Mouse (Mus musculus): Measurements from ENCODE around the gene Espn. TPM values are rescaled to one million over a fixed set of nuclear protein-coding genes. Genes with fewer than 3 reads are reported as not detected.

Gene Espn
- polyA plus RNA-seq, 2 experiments: 1.7 TPM

- Histone ChIP-seq H3K27me3 (ENCODE audit: control insufficient read depth, insufficient read depth, low read length) (peaks cover 20% of the 10 kb centered on the region), H3K36me3 (ENCODE audit: control insufficient read depth, insufficient read depth, low read length) (no peaks in the 10 kb centered on the region), H3K27ac (replicated peaks; ENCODE audit: low read depth, low read length) (no peak overlapping the region), H3K4me1 (ENCODE audit: control insufficient read depth, insufficient read depth, low read length) (0 out of 2 replicates have a peak, but pooled peaks cover 2% of the 10 kb centered on the region), H3K4me3 (replicated peaks; ENCODE audit: low read length) (no peak overlapping the region), H3K9ac (ENCODE audit: low read depth, low read length, severe bottlenecking) (no peak overlapping the region), H3K4me2 (replicated peaks; ENCODE audit: low read depth, low read length, severe bottlenecking) (no peak overlapping the region), H3K9me3 (ENCODE audit: control insufficient read depth, low read length) (no peaks in the 10 kb centered on the region)
- 14% methylated on average over 22 of the region's 22 CpGs for WGBS
- TF ChIP-seq POLR2A (IDR thresholded peaks at IDR 0.05; ENCODE audit: borderline replicate concordance, extremely low read depth, insufficient read depth, insufficient read length): no peak
- ATAC-seq (ENCODE audit: low FRiP score, low read depth): 0 out of 2 replicates have a peak, but pooled peaks have one; percentile 23
- peak; percentile 44 for DNase-seq (ENCODE audit: low spot score)
Observed at GRCm38 (mm10) chr4:152165036-152165931, 13.1 kb upstream of the Espn start.

- Histone ChIP-seq H3K27ac (replicated peaks; ENCODE audit: low read depth, low read length) (no peak overlapping the region), H3K4me1 (ENCODE audit: control insufficient read depth, insufficient read depth, low read length) (peaks cover 10% of the 10 kb centered on the region; the same call in 1 of the 2 replicates), H3K9me3 (ENCODE audit: control insufficient read depth, low read length) (no peaks in the 10 kb centered on the region), H3K4me2 (replicated peaks; ENCODE audit: low read depth, low read length, severe bottlenecking) (no peak overlapping the region), H3K4me3 (replicated peaks; ENCODE audit: low read length) (no peak overlapping the region), H3K27me3 (ENCODE audit: control insufficient read depth, insufficient read depth, low read length) (peaks cover 45% of the 10 kb centered on the region), H3K36me3 (ENCODE audit: control insufficient read depth, insufficient read depth, low read length) (no peaks in the 10 kb centered on the region), H3K9ac (ENCODE audit: low read depth, low read length, severe bottlenecking) (no peak overlapping the region)
- TF ChIP-seq POLR2A (IDR thresholded peaks at IDR 0.05; ENCODE audit: borderline replicate concordance, extremely low read depth, insufficient read depth, insufficient read length): no peak
- 91% methylated on average over 2 of the region's 2 CpGs for WGBS
- no peak for ATAC-seq (ENCODE audit: low FRiP score, low read depth)
- no peak for DNase-seq (ENCODE audit: low spot score)
Observed at GRCm38 (mm10) chr4:152162748-152163147, 10.6 kb upstream of the Espn start.

- Histone ChIP-seq H3K36me3 (ENCODE audit: control insufficient read depth, insufficient read depth, low read length) (no peaks in the 10 kb centered on the region), H3K4me2 (replicated peaks; ENCODE audit: low read depth, low read length, severe bottlenecking) (no peak overlapping the region), H3K4me1 (ENCODE audit: control insufficient read depth, insufficient read depth, low read length) (peaks cover 10% of the 10 kb centered on the region; the same call in 1 of the 2 replicates), H3K4me3 (replicated peaks; ENCODE audit: low read length) (no peak overlapping the region), H3K27me3 (ENCODE audit: control insufficient read depth, insufficient read depth, low read length) (peaks cover 54% of the 10 kb centered on the region), H3K27ac (replicated peaks; ENCODE audit: low read depth, low read length) (no peak overlapping the region), H3K9ac (ENCODE audit: low read depth, low read length, severe bottlenecking) (no peak overlapping the region), H3K9me3 (ENCODE audit: control insufficient read depth, low read length) (no peaks in the 10 kb centered on the region)
- 67% methylated on average over 6 of the region's 6 CpGs for WGBS
- ATAC-seq (ENCODE audit: low FRiP score, low read depth) (no peak), DNase-seq (ENCODE audit: low spot score) (no peak)
- no peak for TF ChIP-seq POLR2A (IDR thresholded peaks at IDR 0.05; ENCODE audit: borderline replicate concordance, extremely low read depth, insufficient read depth, insufficient read length)
Observed at GRCm38 (mm10) chr4:152161601-152162000, 9.4 kb upstream of the Espn start.

- H3K4me3 ChIP-seq (replicated peaks; ENCODE audit: low read length): no peak overlapping the region
- H3K36me3 ChIP-seq (ENCODE audit: control insufficient read depth, insufficient read depth, low read length): no peaks in the 10 kb centered on the region
- ATAC-seq (ENCODE audit: low FRiP score, low read depth) (no peak), DNase-seq (ENCODE audit: low spot score) (no peak)
- H3K4me2 ChIP-seq (replicated peaks; ENCODE audit: low read depth, low read length, severe bottlenecking): no peak overlapping the region
- H3K27me3 ChIP-seq (ENCODE audit: control insufficient read depth, insufficient read depth, low read length): peaks cover 54% of the 10 kb centered on the region
- no peak for TF ChIP-seq POLR2A (IDR thresholded peaks at IDR 0.05; ENCODE audit: borderline replicate concordance, extremely low read depth, insufficient read depth, insufficient read length)
- H3K9ac ChIP-seq (ENCODE audit: low read depth, low read length, severe bottlenecking): no peak overlapping the region
- WGBS: 50% methylated on average over 4 of the region's 4 CpGs
- H3K4me1 ChIP-seq (ENCODE audit: control insufficient read depth, insufficient read depth, low read length): peaks cover 10% of the 10 kb centered on the region; the same call in 1 of the 2 replicates
- no peaks in the 10 kb centered on the region for H3K9me3 ChIP-seq (ENCODE audit: control insufficient read depth, low read length)
- no peak overlapping the region for H3K27ac ChIP-seq (replicated peaks; ENCODE audit: low read depth, low read length)
Observed at GRCm38 (mm10) chr4:152160748-152161147, 8.6 kb upstream of the Espn start.

GRCm38 (mm10) chr4:152159285-152159678 is 7.1 kb upstream of the Espn start:
- no peak overlapping the region for H3K9ac ChIP-seq (ENCODE audit: low read depth, low read length, severe bottlenecking)
- WGBS: 4% methylated on average over 15 of the region's 19 CpGs
- DNase-seq (ENCODE audit: low spot score): no peak
- no peaks in the 10 kb centered on the region for H3K36me3 ChIP-seq (ENCODE audit: control insufficient read depth, insufficient read depth, low read length)
- no peak for ATAC-seq (ENCODE audit: low FRiP score, low read depth)
- no peaks in the 10 kb centered on the region for H3K9me3 ChIP-seq (ENCODE audit: control insufficient read depth, low read length)
- no peak overlapping the region for H3K27ac ChIP-seq (replicated peaks; ENCODE audit: low read depth, low read length)
- peaks cover 63% of the 10 kb centered on the region for H3K27me3 ChIP-seq (ENCODE audit: control insufficient read depth, insufficient read depth, low read length)
- H3K4me3 ChIP-seq (replicated peaks; ENCODE audit: low read length): 0 out of 2 replicates have a peak overlapping the region, but pooled peaks have one; percentile 4
- H3K4me1 ChIP-seq (ENCODE audit: control insufficient read depth, insufficient read depth, low read length): peaks cover 8% of the 10 kb centered on the region; the same call in 1 of the 2 replicates
- no peak overlapping the region for H3K4me2 ChIP-seq (replicated peaks; ENCODE audit: low read depth, low read length, severe bottlenecking)
- no peak for TF ChIP-seq POLR2A (IDR thresholded peaks at IDR 0.05; ENCODE audit: borderline replicate concordance, extremely low read depth, insufficient read depth, insufficient read length)

Data from limb, embryonic 14.5 days (tissue).